Mouse (Mus musculus) Muller cell, postnatal 12 days (primary cell): ENCODE results near the gene Arhgef3.

ENCODE experiments used
- DNase-seq: peaks from one replicate; pipeline ENCODE4 v3.0.0-alpha.2; 2015; ENCODE audit errors: inconsistent ontology term

Gene Arhgef3

DNA sequence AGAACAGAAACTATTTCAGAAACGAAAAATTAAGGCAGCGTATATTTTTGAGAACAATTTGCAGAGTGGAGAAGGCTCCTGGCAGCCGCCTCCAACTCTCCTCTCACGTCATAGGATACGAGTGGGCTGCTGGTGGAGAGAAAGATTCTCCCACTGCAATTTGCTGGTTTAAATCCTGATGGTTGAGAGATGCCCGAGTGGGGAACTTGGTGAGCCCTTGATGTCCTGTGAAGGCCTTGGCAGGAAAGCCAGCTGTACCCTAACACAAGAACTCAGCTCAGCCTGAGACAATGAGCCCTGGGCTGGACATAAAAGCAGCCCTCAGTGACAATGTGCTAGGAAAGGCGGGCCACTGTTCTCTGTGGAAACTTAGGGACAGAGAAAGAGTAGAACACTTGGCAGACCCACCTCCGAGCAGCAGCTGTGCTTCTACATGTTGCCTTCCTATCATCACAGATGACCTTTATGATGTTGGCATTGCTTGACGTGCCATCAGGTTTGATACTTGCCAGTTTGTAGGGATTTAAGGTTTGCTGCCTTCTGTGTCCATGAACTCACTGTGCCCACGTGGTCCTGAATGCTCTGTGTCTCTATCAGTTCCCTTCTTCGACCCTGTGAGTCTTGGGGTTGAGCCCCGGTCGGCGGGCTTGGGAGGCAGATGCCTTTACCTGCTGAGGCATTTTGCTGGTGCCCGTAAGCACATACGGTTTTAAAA is 154.4 kb downstream of the Arhgef3 start:
- DNase-seq = no peak

GRCm38 (mm10) chr14:27269836-27270235 is 155.1 kb downstream of the Arhgef3 start:
- DNase-seq = no peak

DNA sequence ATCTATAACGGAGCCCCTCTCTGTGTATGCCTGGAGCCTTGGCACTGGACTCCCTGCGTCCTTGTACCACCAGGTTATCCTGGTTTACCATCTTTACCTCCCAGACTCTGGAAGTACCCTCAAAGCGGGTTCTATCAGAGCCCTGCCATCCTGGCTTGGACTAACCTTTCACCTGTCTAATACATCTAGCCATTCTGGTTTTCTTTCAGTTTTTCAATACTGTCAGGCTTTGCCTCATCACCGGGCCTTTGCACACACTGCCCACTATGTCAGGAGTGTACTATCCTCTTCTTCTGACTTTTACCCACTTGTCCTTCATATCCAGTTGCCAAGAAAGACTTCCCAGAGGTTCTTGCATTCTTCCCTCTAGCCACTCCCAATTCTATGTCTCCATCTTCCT is 155.8 kb downstream of the Arhgef3 start:
- DNase-seq = no peak

GRCm38 (mm10) chr14:27271371-27272071 is 156.8 kb downstream of the Arhgef3 start:
- DNase-seq = peak; percentile 32

DNA sequence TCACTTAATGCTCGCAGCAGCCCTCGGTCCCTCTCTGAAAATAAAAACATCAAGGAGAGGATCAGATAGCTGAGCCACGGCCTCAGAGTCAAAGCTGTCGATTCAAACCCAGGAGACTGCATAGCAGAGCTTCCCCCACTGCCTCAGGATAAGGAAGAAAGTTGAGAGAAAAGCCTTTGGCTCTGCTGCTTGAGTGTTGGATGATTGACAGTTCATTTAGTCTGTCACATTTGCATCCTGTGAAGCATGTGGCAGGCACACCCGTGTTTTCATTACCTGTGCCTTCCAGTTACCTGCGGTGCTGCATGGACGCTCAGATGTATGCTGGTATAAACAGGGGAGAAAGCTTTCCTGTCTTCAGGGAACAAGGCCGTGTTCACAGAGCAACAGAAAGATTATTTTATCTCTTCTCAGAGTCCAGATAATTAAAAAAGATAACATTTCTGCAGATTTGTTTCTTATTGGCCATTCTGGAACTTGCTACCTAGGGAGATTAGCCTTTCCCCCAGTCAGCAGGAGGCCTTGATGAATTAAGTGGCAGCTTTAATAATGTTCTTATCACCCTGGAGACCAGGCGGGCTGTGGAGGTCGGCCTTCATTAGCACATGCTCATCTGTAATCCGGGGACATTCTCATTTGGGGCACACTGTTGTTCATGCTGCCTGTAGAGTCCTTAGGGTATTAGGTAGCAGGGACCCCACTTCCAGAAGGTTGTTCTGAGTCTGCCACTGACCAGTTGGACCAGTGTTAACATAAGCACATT is 157.6 kb downstream of the Arhgef3 start:
- no peak for DNase-seq

- DNase-seq = no peak
Measured at GRCm38 (mm10) chr14:27272835-27273138, 158.1 kb downstream of the Arhgef3 start.

GRCm38 (mm10) chr14:27273169-27273568 is 158.5 kb downstream of the Arhgef3 start:
- no peak for DNase-seq

- no peak for DNase-seq
Measured at GRCm38 (mm10) chr14:27277259-27277658, 162.6 kb downstream of the Arhgef3 start.

DNA sequence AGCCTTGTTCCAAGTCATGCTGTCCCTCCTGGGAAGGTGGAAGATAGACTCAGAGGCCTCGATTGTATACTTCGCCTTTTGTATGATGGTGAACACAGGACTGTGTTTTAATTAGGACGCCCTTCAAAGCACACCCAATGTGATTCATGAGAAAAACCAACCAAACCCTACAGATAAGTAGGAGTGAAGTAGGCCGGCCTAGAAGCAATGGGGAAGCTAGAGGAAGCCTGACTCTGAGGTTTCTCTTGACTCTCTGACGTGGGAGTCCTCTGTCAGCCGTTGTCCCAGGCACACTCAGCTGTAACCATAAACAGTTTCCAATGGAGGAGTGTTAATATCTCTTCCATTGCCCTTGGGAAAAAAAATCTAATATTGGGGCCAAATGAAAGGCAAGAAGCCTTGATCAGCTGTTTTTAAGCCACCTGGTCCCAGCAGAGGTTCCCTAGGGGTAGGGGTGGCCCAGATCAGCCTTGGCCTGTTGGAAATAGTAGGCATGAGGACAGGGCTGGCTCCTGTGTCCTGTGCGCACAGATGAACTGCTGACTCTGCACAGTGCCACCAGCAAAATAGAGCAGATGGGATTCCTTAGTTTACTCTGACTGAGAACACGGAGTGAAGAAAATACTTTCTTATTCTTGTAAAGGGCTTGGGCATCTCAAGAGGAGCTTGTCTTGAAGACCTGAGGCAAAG is 165.6 kb downstream of the Arhgef3 start:
- no peak for DNase-seq

DNA sequence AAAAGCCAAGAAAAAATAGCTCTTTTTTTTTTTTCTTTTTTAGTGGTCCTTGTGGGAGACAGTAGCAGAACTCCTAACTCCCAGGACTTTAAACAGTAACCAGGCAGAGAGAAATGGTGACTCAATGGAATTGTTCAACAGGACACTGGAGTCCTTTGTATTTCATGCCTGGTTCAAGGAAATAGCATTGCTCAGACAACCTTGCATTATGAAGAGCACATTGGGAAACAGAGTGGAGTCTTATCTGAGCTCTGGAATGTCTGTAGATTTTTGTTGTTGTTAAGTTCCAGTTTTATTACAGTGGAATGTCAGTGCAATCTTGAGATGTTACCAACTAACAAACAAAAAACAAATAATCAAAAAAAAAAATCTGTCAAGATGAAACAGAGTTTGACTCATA is 169.3 kb downstream of the Arhgef3 start:
- DNase-seq = peak; percentile 56

DNA sequence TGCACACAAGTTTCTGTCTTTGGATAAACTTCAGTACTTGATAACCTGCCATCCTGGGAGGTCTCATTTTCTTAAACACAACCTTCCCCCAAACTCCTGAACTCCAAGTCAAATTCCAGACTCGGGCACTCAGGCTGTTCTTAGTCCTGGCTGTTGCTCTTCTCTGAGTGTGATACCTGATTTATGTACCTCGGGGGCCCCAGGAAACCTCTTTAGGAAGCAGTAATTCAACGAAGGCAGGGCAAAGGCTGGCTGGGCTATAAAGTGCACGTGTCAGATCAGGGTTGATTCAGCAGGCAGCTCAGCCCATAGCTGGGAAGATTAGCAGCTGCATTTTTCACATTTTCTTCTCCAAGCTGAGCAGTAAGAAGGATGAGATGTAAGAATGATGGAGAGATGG is 171.5 kb downstream of the Arhgef3 start:
- DNase-seq = no peak

GRCm38 (mm10) chr14:27289053-27289452 is 174.4 kb downstream of the Arhgef3 start:
- DNase-seq = no peak

GRCm38 (mm10) chr14:27292101-27292500 is 177.4 kb downstream of the Arhgef3 start:
- DNase-seq = no peak

GRCm38 (mm10) chr14:27295821-27296220 is 181.1 kb downstream of the Arhgef3 start:
- no peak for DNase-seq

DNA sequence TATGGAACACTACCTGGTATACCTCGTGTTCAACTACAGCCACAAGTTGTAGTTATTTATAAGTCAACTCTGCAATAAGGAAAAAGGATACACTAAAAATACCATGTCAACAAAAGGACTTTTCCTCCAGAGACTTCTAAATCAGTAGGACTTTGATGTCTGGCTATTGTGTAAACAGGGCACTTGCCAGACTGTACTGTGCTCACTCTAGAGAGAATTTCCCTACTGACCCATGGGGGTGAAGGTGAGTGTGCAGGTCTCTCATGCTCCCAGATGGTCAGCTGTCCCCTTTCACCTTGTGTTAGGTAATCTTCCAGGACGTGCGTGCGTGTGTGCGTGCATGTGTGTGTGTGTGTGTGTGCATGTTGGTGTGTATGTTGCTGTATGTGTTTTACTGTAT is 182.3 kb downstream of the Arhgef3 start:
- DNase-seq = no peak

GRCm38 (mm10) chr14:27298875-27299274 is 184.2 kb downstream of the Arhgef3 start:
- no peak for DNase-seq

DNA sequence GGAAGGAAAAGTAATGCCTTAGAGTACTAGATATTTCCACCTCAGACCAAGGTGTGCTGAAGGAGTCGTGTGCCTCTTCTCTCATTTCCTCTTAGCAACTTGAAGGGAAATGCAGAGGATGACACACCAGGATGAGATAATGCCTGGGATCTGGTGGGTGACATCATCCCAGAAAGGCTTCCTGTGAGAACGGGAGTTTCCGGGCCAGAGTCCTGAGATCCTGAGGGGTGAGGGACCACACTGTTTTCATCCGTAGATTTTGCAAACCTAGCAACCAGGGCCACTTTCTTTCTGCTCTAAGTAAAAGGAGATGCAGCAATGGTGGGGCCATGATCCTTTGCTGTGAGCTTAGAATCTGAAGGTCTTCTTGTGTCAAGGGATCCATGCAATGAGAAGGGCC is 185.0 kb downstream of the Arhgef3 start:
- DNase-seq = peak; percentile 1

GRCm38 (mm10) chr14:27301768-27302499 is 187.2 kb downstream of the Arhgef3 start:
- DNase-seq = peak; percentile 13

DNA sequence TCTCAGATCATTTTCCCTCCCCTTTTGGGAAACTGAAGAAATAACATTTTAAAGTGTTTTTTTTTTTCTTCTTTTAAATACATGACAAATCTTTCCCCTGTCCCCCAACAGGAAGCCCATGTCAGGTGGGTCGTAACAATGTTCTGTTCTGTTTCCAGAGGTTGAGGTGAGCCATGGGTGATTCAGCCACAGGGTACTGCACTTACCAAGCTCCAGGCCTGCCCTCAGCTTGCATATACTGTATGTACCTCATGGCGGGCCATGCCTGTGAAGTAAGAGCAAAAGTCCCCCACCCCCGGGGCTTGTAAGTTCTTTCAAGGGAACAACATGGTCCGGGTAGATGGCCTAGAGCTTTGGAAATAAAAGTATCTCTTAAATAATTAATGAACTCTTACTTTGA is 188.6 kb downstream of the Arhgef3 start:
- DNase-seq = no peak

- no peak for DNase-seq
Measured at GRCm38 (mm10) chr14:27304408-27304807, 189.7 kb downstream of the Arhgef3 start.

DNA sequence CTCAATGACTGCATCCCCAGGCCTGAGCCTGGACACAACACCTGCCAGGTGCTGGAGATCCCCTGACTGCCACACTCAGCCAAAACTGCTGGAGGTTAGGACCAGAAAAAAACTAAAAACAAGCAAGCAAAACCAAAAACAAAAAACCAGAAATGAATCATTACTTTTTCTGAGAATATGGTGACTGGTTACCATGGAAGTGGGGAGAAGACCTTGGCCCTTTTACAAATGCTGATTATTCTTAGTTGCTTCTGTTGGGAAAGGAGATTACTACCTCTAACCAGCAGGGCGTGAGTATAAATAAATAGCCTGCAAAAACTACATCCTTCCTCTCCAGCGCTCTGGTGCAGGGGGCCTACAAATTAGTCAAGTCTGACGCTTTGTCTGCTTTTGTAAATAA is 194.1 kb downstream of the Arhgef3 start:
- DNase-seq = no peak
